Mouse (Mus musculus) left cerebral cortex, postnatal 14 days (tissue): ENCODE data around the gene Neurl1a. TPM values are rescaled to one million over a fixed set of nuclear protein-coding genes. Genes with fewer than 3 reads are reported as not detected.
A peak's percentile ranks its signal among the peaks of the same experiment; 100 is the strongest.

Experiments
- DNase-seq, 2 experiments: peaks; one replicate each; pipeline ENCODE4 v3.0.0; 2021 to 2022; ENCODE audit warnings: low spot score in 2 of 2, mixed read lengths in 1 of 2
- intact Hi-C: fragments of 180-260 bp; cut with DNase I; formaldehyde crosslinking; loops from one replicate; pipeline ENCODE4 v1.15.1; 2025
- total RNA-seq, 2 experiments: library from RNA; stranded (reverse); gene quantifications; 2 replicates each; pipeline ENCODE4 v1.2.3; 2021

Neurl1a gene
- total RNA-seq, 2 experiments from 2014 or later: 148 to 154 TPM

DNA sequence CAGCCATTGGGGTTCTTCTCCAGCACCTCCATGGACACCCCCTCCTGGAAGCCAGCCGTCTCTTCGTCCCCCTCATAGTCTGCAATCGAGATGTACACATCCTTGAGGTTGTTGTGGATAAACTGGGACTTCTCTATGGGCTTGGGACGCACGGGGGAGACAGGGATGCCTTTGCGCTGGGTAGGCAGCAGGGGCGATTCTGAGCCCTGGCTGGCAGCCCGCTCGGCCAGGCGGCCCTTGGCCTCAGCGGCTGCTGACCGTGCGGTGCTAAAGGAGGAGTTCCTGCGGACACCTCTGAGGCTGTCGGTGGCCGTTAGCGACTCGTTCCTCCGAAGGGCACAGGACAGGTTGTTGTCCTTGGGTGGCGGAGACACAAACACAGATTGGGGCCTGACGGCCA, 88.4 kb downstream of the Neurl1a start:
- no peak for DNase-seq
- intact Hi-C loops: no loop called here

- intact Hi-C loops: loop anchor here (10.0 kb wide), 1 partner anchor 225 kb away; no protein-coding TSS in a partner anchor
Observed at GRCm38 (mm10) chr19:47269729-47270128, 91.1 kb downstream of the Neurl1a start.

GRCm38 (mm10) chr19:47270520-47270919, 91.9 kb downstream of the Neurl1a start:
- no peak for DNase-seq
- intact Hi-C loops: loop anchor here (10.0 kb wide), 1 partner anchor 224 kb away; no protein-coding TSS in a partner anchor

More at GRCm38 (mm10) chr19:47269729-47270128, 91.1 kb downstream of the Neurl1a start:
- DNase-seq: peak in 1 of 2 experiments; percentile 44

- intact Hi-C loops: loop anchor here (10.0 kb wide), 1 partner anchor 218 kb away; no protein-coding TSS in a partner anchor
- DNase-seq: peak; percentile 74 to 80
Observed at GRCm38 (mm10) chr19:47276730-47277129, 98.1 kb downstream of the Neurl1a start.

DNA sequence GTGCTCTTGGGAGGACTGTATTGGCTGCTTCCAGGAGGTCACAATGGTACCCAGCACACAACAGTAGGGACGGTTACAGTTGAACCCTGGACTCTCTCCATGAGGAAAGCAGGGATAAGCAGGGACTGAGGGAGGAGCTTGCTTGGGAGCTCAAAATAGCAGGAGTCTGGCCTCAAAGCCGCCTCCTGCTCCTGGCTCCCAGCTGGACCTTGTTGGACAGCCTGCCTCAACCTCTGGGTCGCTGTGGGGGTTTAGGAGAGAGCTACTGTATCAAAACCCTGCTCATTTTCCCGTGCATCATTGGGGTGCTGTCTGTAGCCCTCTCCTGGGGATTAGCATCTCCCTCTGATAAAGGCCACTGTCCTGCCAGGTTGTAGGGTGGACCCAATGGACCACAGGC, 100.8 kb downstream of the Neurl1a start:
- intact Hi-C loops: loop anchor here (10.0 kb wide), 1 partner anchor 215 kb away; no protein-coding TSS in a partner anchor
- DNase-seq: no peak

DNA sequence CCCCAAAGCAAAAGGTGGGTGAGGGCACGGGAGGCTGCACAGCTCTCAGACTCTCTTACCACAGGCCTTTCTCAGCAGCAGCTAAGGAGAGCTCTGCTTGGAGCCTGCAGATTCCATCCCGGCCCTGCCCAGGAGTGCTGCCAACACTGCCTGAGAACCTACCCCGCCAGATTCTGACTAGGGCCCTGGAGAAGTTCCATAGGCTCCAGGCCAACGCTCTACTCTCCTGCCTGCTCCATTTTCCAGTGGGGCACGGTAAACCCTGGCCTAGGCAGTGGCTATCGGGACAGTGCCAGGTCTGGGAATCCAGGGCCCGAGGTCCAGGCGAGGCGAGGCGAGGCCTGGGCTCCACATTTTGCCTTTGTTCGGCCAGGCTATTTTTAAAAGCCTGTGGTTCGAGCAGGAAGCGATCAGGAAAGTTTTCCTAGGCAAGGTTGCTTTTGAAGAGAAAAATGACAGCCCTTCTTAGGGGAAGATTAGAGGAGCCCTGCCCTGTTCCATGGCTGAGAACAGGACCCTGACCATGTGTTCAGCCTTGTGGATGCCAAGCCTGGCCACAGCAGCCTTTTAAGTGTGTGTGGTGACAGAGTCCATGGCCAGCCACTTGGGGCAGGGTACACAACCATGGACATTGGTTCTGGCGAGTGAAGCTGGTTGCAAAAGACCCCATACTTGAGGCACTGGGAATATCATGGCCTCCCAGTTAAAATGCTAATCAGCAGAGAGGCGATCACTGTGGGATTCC, 101.3 kb downstream of the Neurl1a start:
- intact Hi-C loops: loop anchor here (10.0 kb wide), 1 partner anchor 215 kb away; no protein-coding TSS in a partner anchor
- peak; percentile 83 to 91 for DNase-seq

DNA sequence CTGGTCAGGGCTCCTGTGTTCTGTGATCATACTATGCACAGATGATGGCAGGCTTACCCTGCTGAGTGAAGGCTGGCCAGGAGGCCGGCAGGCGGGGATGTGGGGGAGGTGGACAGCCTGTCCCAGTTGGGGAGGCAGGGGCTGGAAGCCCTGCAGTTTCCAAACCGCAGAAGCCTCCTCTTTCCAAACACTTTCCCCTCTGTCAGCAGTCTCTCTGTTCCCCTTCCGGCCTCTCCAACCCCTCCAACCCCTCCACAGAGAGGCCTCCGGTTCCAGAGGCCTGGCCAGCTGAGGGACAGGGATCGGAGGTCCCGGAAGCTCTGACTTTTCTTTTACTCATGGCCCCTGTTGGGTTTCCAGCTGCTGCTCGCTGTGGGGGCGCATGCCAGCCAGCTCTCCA, 102.3 kb downstream of the Neurl1a start:
- intact Hi-C loops: no loop called here
- no peak for DNase-seq

DNA sequence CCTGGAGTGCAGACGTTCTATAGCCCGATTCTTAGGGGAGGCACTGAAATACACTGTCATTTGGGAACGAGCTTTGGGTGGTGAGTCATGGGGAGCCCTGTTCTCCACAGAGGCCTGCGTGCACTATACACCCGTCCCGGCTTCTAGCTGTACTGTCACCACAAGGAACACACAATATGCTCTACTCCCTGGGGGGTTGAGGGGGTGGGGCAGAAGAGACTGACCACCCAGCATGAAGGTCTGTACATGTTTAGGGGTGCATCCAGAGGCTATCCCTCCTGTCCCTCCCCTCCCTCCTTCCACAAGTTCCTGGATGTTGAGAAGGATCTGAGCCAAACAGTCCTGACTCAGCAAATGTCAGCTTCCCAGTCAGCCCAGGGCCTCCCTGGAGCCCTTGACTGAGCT, 103.4 kb downstream of the Neurl1a start:
- intact Hi-C loops: no loop called here
- DNase-seq: no peak

DNA sequence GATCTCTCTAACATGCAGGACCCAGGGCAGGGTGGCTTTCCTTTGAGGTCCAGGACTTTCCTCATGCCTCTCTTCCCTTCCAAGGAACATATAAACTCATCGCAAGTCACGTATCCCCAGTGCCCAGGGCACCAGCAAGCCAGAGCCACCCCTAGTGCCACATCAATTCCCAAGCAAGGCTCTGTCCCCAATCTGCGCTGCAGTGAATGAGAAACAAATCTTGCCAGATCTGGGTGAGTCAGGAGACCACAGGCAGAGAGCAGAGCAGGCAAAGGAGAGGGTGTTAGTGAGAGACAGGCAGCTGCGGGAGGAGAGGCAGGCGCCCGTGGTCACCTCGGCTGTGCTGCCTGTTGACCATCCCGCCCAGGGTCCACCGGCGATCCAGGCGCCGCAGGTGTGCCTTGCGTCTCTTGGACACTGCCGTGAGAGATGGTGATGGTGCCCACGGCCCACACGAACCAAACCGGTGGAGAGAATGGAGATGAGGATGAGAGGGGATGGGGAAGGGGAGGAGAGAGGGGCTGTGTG, 104.1 kb downstream of the Neurl1a start:
- no peak for DNase-seq
- intact Hi-C loops: no loop called here

- DNase-seq: no peak
- intact Hi-C loops: no loop called here
Observed at GRCm38 (mm10) chr19:47285581-47285980, 107.0 kb downstream of the Neurl1a start.

DNA sequence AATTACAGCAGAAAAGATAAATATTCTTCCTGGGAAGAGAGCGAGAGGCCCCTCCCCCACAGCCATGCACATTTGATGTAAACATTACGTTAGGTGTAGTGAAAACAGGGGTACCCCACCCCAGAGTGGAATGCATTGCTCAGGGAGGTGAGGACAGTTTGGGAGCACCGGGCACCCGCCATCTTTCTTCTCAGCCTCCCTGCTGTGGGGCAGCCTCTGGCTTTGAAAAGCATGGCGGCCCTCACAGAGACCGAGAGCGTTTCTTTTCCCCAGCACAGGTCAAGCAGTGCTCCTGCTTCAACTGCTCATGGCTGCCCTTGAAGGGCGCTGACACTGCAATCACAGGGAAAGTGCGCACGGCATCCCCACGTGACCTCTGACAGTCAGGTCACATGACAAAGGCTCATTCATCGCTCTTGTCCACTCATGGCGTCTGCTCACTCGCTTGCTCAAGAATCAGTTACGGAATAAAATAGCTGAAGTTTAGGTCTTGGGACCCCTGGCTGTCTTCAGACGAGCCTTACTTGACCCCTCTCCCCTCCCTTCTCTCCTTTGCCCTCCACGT, 108.3 kb downstream of the Neurl1a start:
- intact Hi-C loops: no loop called here
- no peak for DNase-seq

DNA sequence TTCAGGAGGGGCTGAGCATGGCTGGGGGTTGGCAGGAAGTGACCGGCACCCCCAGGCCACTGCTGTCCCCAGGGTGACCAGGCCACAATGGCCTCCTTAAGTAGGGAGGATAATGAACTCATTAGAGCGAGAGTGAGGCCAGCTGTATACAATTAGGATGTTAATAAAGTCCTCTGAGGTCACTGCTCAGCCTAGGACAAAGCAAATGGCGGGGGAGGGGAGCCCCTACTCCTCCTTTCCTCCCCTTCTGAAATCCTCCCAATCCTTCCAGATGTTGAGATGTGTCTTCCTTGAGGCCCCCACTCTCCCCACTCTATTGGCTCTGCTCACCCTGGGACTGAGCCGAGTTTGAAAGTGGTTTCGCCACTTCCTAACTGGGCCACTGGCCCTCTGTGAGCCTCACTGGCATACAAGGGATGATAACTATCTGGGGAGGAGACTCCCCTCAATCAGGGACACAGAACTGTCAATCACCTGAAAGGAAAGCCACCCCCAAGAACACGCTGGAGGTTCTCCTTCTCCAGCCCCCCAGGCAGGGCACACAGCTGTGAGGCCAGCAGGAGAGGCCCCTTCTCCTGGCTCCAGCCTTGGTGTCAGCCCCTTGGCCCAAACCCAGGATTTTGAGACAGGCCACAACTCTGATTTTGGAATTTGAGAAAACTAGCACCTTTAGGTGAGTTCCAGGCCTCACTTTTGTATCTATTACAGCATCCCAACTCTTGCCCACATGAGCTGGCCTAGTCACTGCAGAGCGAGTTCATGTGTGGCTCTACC, 112.9 kb downstream of the Neurl1a start:
- intact Hi-C loops: no loop called here
- DNase-seq: no peak

- no peak for DNase-seq
- intact Hi-C loops: no loop called here
Observed at GRCm38 (mm10) chr19:47292451-47292951, 113.9 kb downstream of the Neurl1a start.

DNA sequence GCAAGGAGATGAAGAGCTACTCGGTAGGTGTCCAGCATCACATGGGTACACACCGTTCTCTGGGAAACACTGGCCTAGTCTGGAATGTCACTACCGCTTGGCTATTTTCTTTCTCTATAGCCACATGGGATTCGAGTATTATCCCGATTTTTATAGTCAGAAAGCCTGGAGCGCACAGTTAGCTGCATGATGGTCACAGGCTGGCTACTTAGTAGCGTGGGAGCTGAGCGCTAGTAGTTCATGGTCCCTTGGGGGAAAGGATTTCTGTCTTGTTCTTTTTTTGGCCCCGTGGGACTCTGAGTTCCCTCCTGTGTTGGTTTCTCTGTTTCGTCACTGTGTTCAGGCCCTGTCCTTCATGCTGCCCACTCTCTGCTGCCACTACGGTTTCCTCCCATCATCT, 119.5 kb downstream of the Neurl1a start:
- intact Hi-C loops: no loop called here
- no peak for DNase-seq

- no peak for DNase-seq
- intact Hi-C loops: no loop called here
Observed at GRCm38 (mm10) chr19:47301303-47302190, 122.9 kb downstream of the Neurl1a start.

- intact Hi-C loops: no loop called here
- DNase-seq: no peak
Observed at GRCm38 (mm10) chr19:47302191-47302852, 123.7 kb downstream of the Neurl1a start.

GRCm38 (mm10) chr19:47303128-47303527, 124.5 kb downstream of the Neurl1a start:
- no peak for DNase-seq
- intact Hi-C loops: no loop called here

DNA sequence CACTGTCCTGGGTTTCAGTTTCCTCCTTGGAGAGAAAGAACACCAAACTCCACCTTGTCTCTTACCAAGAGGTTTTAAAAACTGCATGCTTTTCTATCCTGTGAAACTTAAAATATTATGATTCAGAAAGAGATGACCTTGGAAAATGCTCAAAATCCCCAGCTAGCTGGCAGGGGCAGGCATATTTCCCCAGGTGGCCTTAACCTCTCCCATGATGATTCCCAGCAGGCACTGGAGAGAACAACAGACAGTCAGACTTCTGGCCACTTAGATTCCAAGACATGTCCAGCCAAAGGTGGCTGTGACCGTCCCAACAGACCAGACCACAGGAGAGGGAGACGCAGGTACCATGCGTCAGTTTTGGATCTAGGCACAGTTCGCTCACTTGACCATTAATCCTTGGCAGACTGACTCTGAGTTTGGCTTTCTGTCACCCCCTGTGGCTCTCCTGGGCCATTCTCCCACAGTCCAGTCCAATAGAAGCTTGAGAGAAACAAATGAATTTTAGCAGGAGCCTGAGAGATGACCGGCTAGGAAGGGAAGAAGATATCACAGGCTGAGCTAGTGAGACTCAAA, 125.6 kb downstream of the Neurl1a start:
- DNase-seq: no peak
- intact Hi-C loops: no loop called here
